Mouse (Mus musculus): ENCODE measurements at regions not wholly inside any gene's neighbourhood (a gene's known extent, or its start where the extent isn't known, plus 50 kb on each side); places are given as distances from the start of the nearest gene placed in this dataset.
A peak's percentile ranks its signal among the peaks of the same experiment; 100 is the strongest.

- DNase-seq, result no peak
Measured at GRCm38 (mm10) chr3:38577890-38578628, 93.4 kb upstream of the Ankrd50 start.

- no peak for DNase-seq
Measured at GRCm38 (mm10) chr3:38573594-38573993, 89.0 kb upstream of the Ankrd50 start.

- no peak for DNase-seq
Measured at GRCm38 (mm10) chr3:38572159-38572558, 87.5 kb upstream of the Ankrd50 start.

- no peak for DNase-seq
Measured at GRCm38 (mm10) chr3:38571224-38571623, 86.6 kb upstream of the Ankrd50 start.

GRCm38 (mm10) chr3:38569001-38569400 is 84.4 kb upstream of the Ankrd50 start:
- no peak for DNase-seq

- DNase-seq, result no peak
Measured at GRCm38 (mm10) chr3:38568596-38568975, 83.9 kb upstream of the Ankrd50 start.

GRCm38 (mm10) chr3:38567946-38568595 is 83.4 kb upstream of the Ankrd50 start:
- DNase-seq, result no peak

GRCm38 (mm10) chr3:38566576-38566975 is 81.9 kb upstream of the Ankrd50 start:
- DNase-seq, result no peak

GRCm38 (mm10) chr3:38564844-38565243 is 80.2 kb upstream of the Ankrd50 start:
- DNase-seq, result peak; percentile 3

GRCm38 (mm10) chr3:38564364-38564763 is 79.7 kb upstream of the Ankrd50 start:
- DNase-seq, result no peak

GRCm38 (mm10) chr3:38561186-38561585 is 76.5 kb upstream of the Ankrd50 start:
- no peak for DNase-seq

- DNase-seq, result no peak
Measured at GRCm38 (mm10) chr3:38555939-38556338, 71.3 kb upstream of the Ankrd50 start.

GRCm38 (mm10) chr3:38553470-38554043 is 68.9 kb upstream of the Ankrd50 start:
- DNase-seq, result no peak

- DNase-seq, result no peak
Measured at GRCm38 (mm10) chr3:38547032-38547431, 62.4 kb upstream of the Ankrd50 start.

GRCm38 (mm10) chr3:38545501-38545896 is 60.9 kb upstream of the Ankrd50 start:
- no peak for DNase-seq

- DNase-seq, result no peak
Measured at GRCm38 (mm10) chr3:38544718-38545500, 60.3 kb upstream of the Ankrd50 start.

- DNase-seq, result no peak
Measured at GRCm38 (mm10) chr3:38543816-38544215, 59.2 kb upstream of the Ankrd50 start.

GRCm38 (mm10) chr3:38541296-38541695 is 56.7 kb upstream of the Ankrd50 start:
- DNase-seq, result no peak

GRCm38 (mm10) chr3:38538309-38538708 is 53.7 kb upstream of the Ankrd50 start:
- DNase-seq, result no peak

- no peak for DNase-seq
Measured at GRCm38 (mm10) chr3:38537770-38538169, 53.1 kb upstream of the Ankrd50 start.
